8 mouse cellular contexts compared by ENCODE assay signal in the genomic region with DNA sequence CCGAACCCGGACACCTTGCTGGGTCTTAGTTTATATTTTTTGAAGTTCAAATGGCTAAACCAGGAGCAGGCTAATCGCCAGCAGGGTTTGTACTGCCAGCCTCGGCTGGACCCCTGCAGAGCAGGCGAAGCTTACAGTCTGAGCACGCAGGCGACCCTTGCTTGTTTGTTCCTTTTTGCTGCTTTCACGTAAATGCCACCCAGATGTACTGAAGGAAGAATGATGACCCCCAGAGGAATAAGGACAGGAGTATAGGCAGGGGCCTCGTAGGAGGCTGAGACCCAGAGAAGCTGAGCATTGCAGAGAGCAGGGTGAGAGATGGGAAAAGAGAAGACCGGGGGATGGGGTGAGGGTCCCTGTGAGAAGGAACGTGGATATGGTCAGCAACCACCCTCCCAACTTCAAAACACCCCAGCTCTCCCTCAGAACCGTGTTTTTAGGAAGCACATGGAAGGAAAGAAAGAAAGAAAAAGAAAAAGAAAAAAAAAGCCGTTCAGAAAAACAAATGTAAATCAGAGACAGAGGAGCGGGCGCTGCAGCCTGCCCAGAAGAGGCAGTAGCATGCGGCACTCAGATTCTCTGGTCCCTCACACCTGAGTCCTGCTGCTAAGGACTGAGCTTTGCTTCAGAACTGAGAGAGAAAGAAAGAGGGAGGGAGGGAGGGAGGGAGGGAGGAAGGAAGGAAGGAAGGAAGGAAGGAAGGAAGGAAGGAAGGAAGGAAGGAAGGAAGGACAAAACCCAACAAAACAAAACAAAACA. TPM values are rescaled to one million over a fixed set of nuclear protein-coding genes. Genes with fewer than 3 reads are reported as not detected.
DNase-seq lines count a peak whose midpoint lies in the region; ATAC-seq and TF ChIP-seq lines count a peak whose summit lies in the region.

No protein-coding gene starts in this region.

- 0 out of 2 replicates have a peak, but pooled peaks have one; percentile 8 for ATAC-seq in heart, postnatal 0 days (ENCODE audit: insufficient read depth, low read depth)
- peak; percentile 36 for ATAC-seq in Patski
- peak; percentile 68 for ATAC-seq in midbrain, embryonic 12.5 days (ENCODE audit: low FRiP score, low read depth)

- in situ Hi-C loops in Patski (cut with MboI; ENCODE audit: low pct_unique_long_range_greater_than_20kb): loop anchor here (5.0 to 25.0 kb wide), 2 partner anchors 362 to 1087 kb away; a partner anchor contains a TSS

- 0 out of 2 replicates have a peak overlapping the region, but pooled peaks have one; percentile 22 for H3K9ac ChIP-seq in heart, postnatal 0 days (replicated peaks; ENCODE audit: low read depth, low read length)
- peak overlapping the region; percentile 49 for H3K9ac ChIP-seq in midbrain, embryonic 12.5 days (replicated peaks)

- CTCF ChIA-PET in Patski (lab: Charles Lee): interaction anchor here (0.7 to 3.7 kb wide), 14 partner anchors 10 to 366 kb away, joined by 3 to 42 read pairs (median 4); no protein-coding TSS in a partner anchor

- no peak for TF ChIP-seq EP300 in heart, postnatal 0 days (IDR thresholded peaks at IDR 0.05; ENCODE audit: low read depth)

- POLR2A ChIA-PET in Patski (lab: Charles Lee): interaction anchor here (0.7 kb wide), 1 partner anchor 354 kb away, joined by 5 read pairs; no protein-coding TSS in a partner anchor

- H3K27me3 ChIP-seq in heart, postnatal 0 days (ENCODE audit: control insufficient read depth, insufficient read depth, low read length): no peaks in the 10 kb centered on the region; the same call in 1 of the 2 replicates
- no peaks in the 10 kb centered on the region for H3K27me3 ChIP-seq in Patski
- H3K27me3 ChIP-seq in hindbrain, embryonic 10.5 days (ENCODE audit: insufficient read depth, poor library complexity, severe bottlenecking): peaks cover 47% of the 10 kb centered on the region
- H3K27me3 ChIP-seq in midbrain, embryonic 12.5 days: peaks cover 32% of the 10 kb centered on the region

- H3K4me1 ChIP-seq in heart, postnatal 0 days (ENCODE audit: control insufficient read depth, insufficient read depth): peaks cover 11% of the 10 kb centered on the region; the same call in 1 of the 2 replicates
- H3K4me1 ChIP-seq in hindbrain, embryonic 10.5 days (replicated peaks): peaks cover 37% of the 10 kb centered on the region
- peaks cover 24% of the 10 kb centered on the region for H3K4me1 ChIP-seq in midbrain, embryonic 12.5 days

- peak overlapping the region; percentile 97 for H3K4me2 ChIP-seq in heart, postnatal 0 days (ENCODE audit: low read depth, low read length)
- peak overlapping the region; percentile 80 for H3K4me2 ChIP-seq in midbrain, embryonic 12.5 days (replicated peaks)

- intact Hi-C loops in heart, postnatal 36 days (cut with DNase I): loop anchor here (1.0 to 10.0 kb wide), 6 partner anchors 178 to 1090 kb away; a partner anchor contains a TSS

- no peak for TF ChIP-seq CTCF in heart, postnatal 0 days (IDR thresholded peaks at IDR 0.05; ENCODE audit: low read depth)
- no peak for TF ChIP-seq CTCF in Patski (IDR thresholded peaks at IDR 0.05)

- WGBS in heart, postnatal 0 days: 4% methylated on average over 16 of the region's 16 CpGs
- WGBS in hindbrain, embryonic 10.5 days: 3% methylated on average over 16 of the region's 16 CpGs
- 3% methylated on average over 16 of the region's 16 CpGs for WGBS in midbrain, embryonic 12.5 days

- no peaks in the 10 kb centered on the region for H3K9me3 ChIP-seq in heart, postnatal 0 days (replicated peaks; ENCODE audit: control insufficient read depth, low read length)
- H3K9me3 ChIP-seq in hindbrain, embryonic 10.5 days: no peaks in the 10 kb centered on the region
- H3K9me3 ChIP-seq in midbrain, embryonic 12.5 days: no peaks in the 10 kb centered on the region

- no peak for DNase-seq in heart, postnatal 0 days (ENCODE audit: low spot score)
- no peak for DNase-seq in heart, postnatal 36 days
- DNase-seq in Patski (ENCODE audit: low read depth, low spot score): no peak
- DNase-seq in hindbrain, embryonic 10.5 days (ENCODE audit: low spot score): no peak
- no peak for DNase-seq in right cerebral cortex, postnatal 4 days
- no peak for DNase-seq in adrenal gland, postnatal 10 days
- DNase-seq in cerebellum, adult 11 months: no peak

- peak overlapping the region; percentile 54 for H3K4me3 ChIP-seq in heart, postnatal 0 days (ENCODE audit: low read depth, low read length)
- H3K4me3 ChIP-seq in hindbrain, embryonic 10.5 days: peak overlapping the region; percentile 55
- H3K4me3 ChIP-seq in midbrain, embryonic 12.5 days: peak overlapping the region; percentile 45

- no peaks in the 10 kb centered on the region for H3K36me3 ChIP-seq in heart, postnatal 0 days (replicated peaks; ENCODE audit: control insufficient read depth, insufficient read depth, low read length)
- H3K36me3 ChIP-seq in hindbrain, embryonic 10.5 days: no peaks in the 10 kb centered on the region
- no peaks in the 10 kb centered on the region for H3K36me3 ChIP-seq in midbrain, embryonic 12.5 days

- H3K27ac ChIP-seq in heart, postnatal 0 days (ENCODE audit: low read depth): no peak overlapping the region
- peak overlapping the region; percentile 75 for H3K27ac ChIP-seq in hindbrain, embryonic 10.5 days
- no peak overlapping the region for H3K27ac ChIP-seq in midbrain, embryonic 12.5 days (replicated peaks)

RNA-seq across cellular contexts. Expression of a gene that starts 31.1 kb away (rescaled TPM):
- 0.19 TPM in 1 of 2 replicates, not detected in the other for total RNA-seq in heart, postnatal 0 days (2014; rRNA removed; ENCODE audit: low replicate concordance)
- polyA plus RNA-seq in heart, postnatal 0 days (2015; fragmentation: Nextera tagmentation; extraction: Ambion mirVana): 0.01 TPM in 2 replicates
- under 1 TPM; 0.08 TPM for total RNA-seq in heart, postnatal 36 days (2021)
- polyA plus RNA-seq in Patski (2021): not detected
- polyA plus RNA-seq in hindbrain, embryonic 10.5 days (2016; fragmentation: Nextera tagmentation; extraction: Ambion mirVana): not detected in 2 replicates
- 0.01 TPM in 1 of 2 replicates, not detected in the other for polyA plus RNA-seq in midbrain, embryonic 12.5 days (2016; fragmentation: Nextera tagmentation; extraction: Ambion mirVana)
- total RNA-seq in adrenal gland, postnatal 10 days (2021): under 1 TPM; 0.54 to 0.64 TPM

Comparison
In these comparisons a context has a peak if more than half of its experiments do, and no peak if none do; other contexts are left out.
1. ATAC-seq: peak in every context shown above with its lines; median percentile 68 in midbrain, embryonic 12.5 days; 36 in Patski; 8 in heart, postnatal 0 days.